In the genomic region with DNA sequence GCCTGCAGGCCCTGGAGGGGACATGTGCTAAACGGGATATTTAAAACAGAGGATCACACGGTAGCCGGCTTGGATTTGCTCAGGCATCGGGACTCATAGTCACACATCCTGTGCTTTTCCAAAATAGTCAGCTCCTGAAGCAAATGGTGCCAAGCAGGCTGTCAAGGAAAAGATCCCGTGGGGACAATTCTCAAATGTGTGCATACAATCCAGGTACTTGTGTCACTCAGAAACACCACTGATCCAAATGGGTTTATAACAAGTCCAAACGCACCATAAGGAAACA, we compare ENCODE assay signal across 8 mouse cellular contexts. TPM values are rescaled to one million over a fixed set of nuclear protein-coding genes. Genes with fewer than 3 reads are reported as not detected.
DNase-seq lines count a peak whose midpoint lies in the region; ATAC-seq lines count a peak whose summit lies in the region.

No protein-coding gene starts in this region.

- peak overlapping the region; percentile 93 for H3K27ac ChIP-seq in kidney, embryonic 16.5 days (ENCODE audit: low read length)
- H3K27ac ChIP-seq in embryonic facial prominence, embryonic 13.5 days: peak overlapping the region; percentile 90
- peak overlapping the region; percentile 75 for H3K27ac ChIP-seq in intestine, embryonic 15.5 days
- H3K27ac ChIP-seq in neural tube, embryonic 12.5 days: peak overlapping the region; percentile 98

- no peaks in the 10 kb centered on the region for H3K27me3 ChIP-seq in kidney, embryonic 16.5 days (ENCODE audit: insufficient read depth, low read length)
- no peaks in the 10 kb centered on the region for H3K27me3 ChIP-seq in embryonic facial prominence, embryonic 13.5 days
- H3K27me3 ChIP-seq in intestine, embryonic 15.5 days (replicated peaks): no peaks in the 10 kb centered on the region
- H3K27me3 ChIP-seq in neural tube, embryonic 12.5 days (replicated peaks): no peaks in the 10 kb centered on the region

- H3K36me3 ChIP-seq in kidney, embryonic 16.5 days (ENCODE audit: insufficient read depth, low read length): no peaks in the 10 kb centered on the region
- H3K36me3 ChIP-seq in embryonic facial prominence, embryonic 13.5 days: no peaks in the 10 kb centered on the region
- no peaks in the 10 kb centered on the region for H3K36me3 ChIP-seq in intestine, embryonic 15.5 days
- H3K36me3 ChIP-seq in neural tube, embryonic 12.5 days: no peaks in the 10 kb centered on the region

- H3K9me3 ChIP-seq in kidney, embryonic 16.5 days (ENCODE audit: low read length): no peaks in the 10 kb centered on the region
- H3K9me3 ChIP-seq in embryonic facial prominence, embryonic 13.5 days: no peaks in the 10 kb centered on the region
- H3K9me3 ChIP-seq in intestine, embryonic 15.5 days: no peaks in the 10 kb centered on the region
- no peaks in the 10 kb centered on the region for H3K9me3 ChIP-seq in neural tube, embryonic 12.5 days

- H3K4me3 ChIP-seq in kidney, embryonic 16.5 days (ENCODE audit: low read length): peak overlapping the region; percentile 77
- H3K4me3 ChIP-seq in embryonic facial prominence, embryonic 13.5 days: peak overlapping the region; percentile 84
- H3K4me3 ChIP-seq in intestine, embryonic 15.5 days (replicated peaks): peak overlapping the region; percentile 78
- H3K4me3 ChIP-seq in neural tube, embryonic 12.5 days: no peak overlapping the region

- no peak for ATAC-seq in kidney, embryonic 16.5 days (ENCODE audit: low FRiP score, low TSS enrichment)
- ATAC-seq in embryonic facial prominence, embryonic 13.5 days (ENCODE audit: insufficient number of reproducible peaks, insufficient read depth, low FRiP score, low TSS enrichment, low read depth): no peak
- ATAC-seq in intestine, embryonic 15.5 days: no peak
- ATAC-seq in neural tube, embryonic 12.5 days (ENCODE audit: low FRiP score, low read depth): no peak

- WGBS in kidney, embryonic 16.5 days: 44% methylated on average over 6 of the region's 6 CpGs
- WGBS in embryonic facial prominence, embryonic 13.5 days: 46% methylated on average over 6 of the region's 6 CpGs
- 63% methylated on average over 6 of the region's 6 CpGs for WGBS in intestine, embryonic 15.5 days
- WGBS in neural tube, embryonic 12.5 days: 54% methylated on average over 6 of the region's 6 CpGs

- H3K4me2 ChIP-seq in kidney, embryonic 16.5 days (replicated peaks; ENCODE audit: low read depth, low read length): peak overlapping the region; percentile 72
- peak overlapping the region; percentile 92 for H3K4me2 ChIP-seq in embryonic facial prominence, embryonic 13.5 days
- H3K4me2 ChIP-seq in intestine, embryonic 15.5 days (replicated peaks): peak overlapping the region; percentile 91
- peak overlapping the region; percentile 85 for H3K4me2 ChIP-seq in neural tube, embryonic 12.5 days (replicated peaks)

- DNase-seq in kidney, adult 9 months: no peak
- DNase-seq in urinary bladder, adult 2 months (ENCODE audit: low spot score): no peak
- DNase-seq in urinary bladder, postnatal 25 days (ENCODE audit: low spot score): no peak
- DNase-seq in layer of hippocampus, postnatal 10 days (ENCODE audit: low spot score in 2 of 2): no peak

- H3K9ac ChIP-seq in kidney, embryonic 16.5 days (replicated peaks; ENCODE audit: low read length): peak overlapping the region; percentile 99
- peak overlapping the region; percentile 97 for H3K9ac ChIP-seq in embryonic facial prominence, embryonic 13.5 days
- H3K9ac ChIP-seq in intestine, embryonic 15.5 days: peak overlapping the region; percentile 95
- peak overlapping the region; percentile 100; the same call in 1 of the 2 replicates for H3K9ac ChIP-seq in neural tube, embryonic 12.5 days

- H3K4me1 ChIP-seq in kidney, embryonic 16.5 days (ENCODE audit: insufficient read depth, low read length): peaks cover 32% of the 10 kb centered on the region
- peaks cover 31% of the 10 kb centered on the region for H3K4me1 ChIP-seq in embryonic facial prominence, embryonic 13.5 days
- peaks cover 19% of the 10 kb centered on the region for H3K4me1 ChIP-seq in intestine, embryonic 15.5 days (replicated peaks)
- peaks cover 35% of the 10 kb centered on the region for H3K4me1 ChIP-seq in neural tube, embryonic 12.5 days

RNA-seq across cellular contexts. Expression of gene Mvb12b, which starts 0.3 kb away (rescaled TPM):
- 14.2 and 16.4 TPM in 2 replicates for polyA plus RNA-seq in kidney, embryonic 16.5 days (2015; fragmentation: Nextera tagmentation; extraction: Ambion mirVana)
- polyA plus RNA-seq in embryonic facial prominence, embryonic 13.5 days (2015; fragmentation: Nextera tagmentation; extraction: Ambion mirVana): 23.7 and 25.8 TPM in 2 replicates
- 12.8 and 15.7 TPM in 2 replicates for polyA plus RNA-seq in intestine, embryonic 15.5 days (2015; fragmentation: Nextera tagmentation; extraction: Ambion mirVana)
- 57.8 and 65.5 TPM in 2 replicates for polyA plus RNA-seq in neural tube, embryonic 12.5 days (2016; fragmentation: Nextera tagmentation; extraction: Ambion mirVana)
- 15.1 and 21.0 TPM in 2 replicates for polyA plus RNA-seq in urinary bladder, adult 2 months (2012; rRNA removed)
- 100 to 1,000 TPM; 114 to 115 TPM for total RNA-seq in layer of hippocampus, postnatal 10 days (2021)
